Comparison of ENCODE assay signal across 19 mouse cellular contexts in genomic region chr8:106865354-106865753, GRCm38 (mm10). TPM values are rescaled to one million over a fixed set of nuclear protein-coding genes. Genes with fewer than 3 reads are reported as not detected.
DNase-seq lines count a peak whose midpoint lies in the region; ATAC-seq and TF ChIP-seq lines count a peak whose summit lies in the region.
"Had no signal": no experiment of that assay in that cellular context is flagged by ENCODE, and none has a peak within 500 bp of the region (broad histone marks: within the 10 kb centered on the region; RNA-seq: fewer than 3 reads in every experiment).

No protein-coding gene starts in this region.

- TF ChIP-seq CTCF in midbrain, postnatal 0 days (IDR thresholded peaks at IDR 0.05) = no peak

- H3K4me1 ChIP-seq in midbrain, postnatal 0 days (ENCODE audit: insufficient read depth, low read length) = no peaks in the 10 kb centered on the region
- 0 out of 2 replicates have a peak, but pooled peaks cover 4% of the 10 kb centered on the region for H3K4me1 ChIP-seq in midbrain, embryonic 14.5 days (ENCODE audit: control insufficient read depth, insufficient read depth, low read length)
- peaks cover 11% of the 10 kb centered on the region for H3K4me1 ChIP-seq in limb, embryonic 10.5 days
- H3K4me1 ChIP-seq: stomach, embryonic 15.5 days had no signal

- H3K27ac ChIP-seq in midbrain, postnatal 0 days (ENCODE audit: low read depth, low read length) = no peak overlapping the region
- H3K27ac ChIP-seq in midbrain, embryonic 14.5 days (replicated peaks; ENCODE audit: low read depth, low read length) = no peak overlapping the region
- H3K27ac ChIP-seq in limb, embryonic 10.5 days = no peak overlapping the region
- H3K27ac ChIP-seq: embryonic facial prominence, embryonic 15.5 days; gastrocnemius, adult 2 months; heart, embryonic 13.5 days; limb, embryonic 13.5 days; liver, embryonic 13.5 days; stomach, embryonic 15.5 days had no signal

- WGBS in midbrain, postnatal 0 days = 75% methylated on average over 9 of the region's 9 CpGs
- WGBS in midbrain, embryonic 14.5 days = 77% methylated on average over 9 of the region's 9 CpGs
- 80% methylated on average over 9 of the region's 9 CpGs for WGBS in limb, embryonic 10.5 days

- no peaks in the 10 kb centered on the region for H3K36me3 ChIP-seq in midbrain, postnatal 0 days (ENCODE audit: insufficient read depth, low read length)
- H3K36me3 ChIP-seq in midbrain, embryonic 14.5 days (ENCODE audit: control insufficient read depth, insufficient read depth, low read length) = no peaks in the 10 kb centered on the region
- no peaks in the 10 kb centered on the region for H3K36me3 ChIP-seq in limb, embryonic 10.5 days
- H3K36me3 ChIP-seq: embryonic facial prominence, embryonic 15.5 days; heart, embryonic 13.5 days; limb, embryonic 13.5 days; liver, embryonic 13.5 days; stomach, embryonic 15.5 days had no signal

- H3K4me3 ChIP-seq in midbrain, postnatal 0 days (ENCODE audit: low read depth, low read length) = no peak overlapping the region
- H3K4me3 ChIP-seq in midbrain, embryonic 14.5 days (replicated peaks; ENCODE audit: low read depth, low read length) = no peak overlapping the region
- no peak overlapping the region for H3K4me3 ChIP-seq in limb, embryonic 10.5 days
- H3K4me3 ChIP-seq: embryonic facial prominence, embryonic 15.5 days; gastrocnemius, adult 2 months; heart, embryonic 13.5 days; limb, embryonic 13.5 days; liver, embryonic 13.5 days; stomach, embryonic 15.5 days had no signal

- H3K4me2 ChIP-seq in midbrain, postnatal 0 days (ENCODE audit: low read depth, low read length, poor library complexity, severe bottlenecking) = no peak overlapping the region
- no peak overlapping the region for H3K4me2 ChIP-seq in midbrain, embryonic 14.5 days (ENCODE audit: low read length)
- H3K4me2 ChIP-seq: embryonic facial prominence, embryonic 15.5 days; heart, embryonic 13.5 days; limb, embryonic 13.5 days; liver, embryonic 13.5 days; lung, embryonic 14.5 days; stomach, embryonic 15.5 days had no signal

- peak; percentile 36; the same call in 1 of the 2 replicates for ATAC-seq in frontal cortex, adult (ENCODE audit: low TSS enrichment)
- ATAC-seq in midbrain, postnatal 0 days (ENCODE audit: low FRiP score) = no peak
- no peak for ATAC-seq in midbrain, embryonic 14.5 days (ENCODE audit: low FRiP score, low TSS enrichment)

- DNase-seq in frontal cortex, postnatal 10 days (ENCODE audit: low spot score in 2 of 2) = no peak
- peak; percentile 19 for DNase-seq in midbrain, postnatal 0 days (ENCODE audit: low spot score)
- no peak for DNase-seq in midbrain, embryonic 14.5 days
- peak; percentile 50 for DNase-seq in cerebellum, postnatal 14 days
- no peak for DNase-seq in limb, embryonic 10.5 days (ENCODE audit: low spot score)
- no peak for DNase-seq in thymus, postnatal 36 days
- DNase-seq: gastrocnemius, adult 2 months; heart, adult 18-20 months; kidney, adult 8-10 months; kidney, postnatal 14 days; liver, embryonic 13.5 days; lung, embryonic 14.5 days; lung, postnatal 36 days; thymus, adult 2 months had no signal

- peaks cover 5% of the 10 kb centered on the region; the same call in 1 of the 2 replicates for H3K27me3 ChIP-seq in midbrain, postnatal 0 days (ENCODE audit: insufficient read depth, low read length)
- peaks cover 21% of the 10 kb centered on the region; the same call in 1 of the 2 replicates for H3K27me3 ChIP-seq in midbrain, embryonic 14.5 days (ENCODE audit: control insufficient read depth, insufficient read depth, low read length)
- peaks cover 33% of the 10 kb centered on the region for H3K27me3 ChIP-seq in limb, embryonic 10.5 days (ENCODE audit: low read depth, poor library complexity, severe bottlenecking)

- H3K9me3 ChIP-seq in midbrain, postnatal 0 days (ENCODE audit: low read length) = no peaks in the 10 kb centered on the region
- H3K9me3 ChIP-seq in midbrain, embryonic 14.5 days (ENCODE audit: control insufficient read depth, low read length) = no peaks in the 10 kb centered on the region
- H3K9me3 ChIP-seq in limb, embryonic 10.5 days (replicated peaks) = no peaks in the 10 kb centered on the region
- H3K9me3 ChIP-seq: embryonic facial prominence, embryonic 15.5 days; heart, embryonic 13.5 days; limb, embryonic 13.5 days; liver, embryonic 13.5 days; stomach, embryonic 15.5 days had no signal

- H3K9ac ChIP-seq in midbrain, postnatal 0 days (replicated peaks; ENCODE audit: low read length, poor library complexity, severe bottlenecking) = no peak overlapping the region
- no peak overlapping the region for H3K9ac ChIP-seq in midbrain, embryonic 14.5 days (replicated peaks; ENCODE audit: low read length)
- H3K9ac ChIP-seq: embryonic facial prominence, embryonic 15.5 days; heart, embryonic 13.5 days; limb, embryonic 13.5 days; liver, embryonic 13.5 days; lung, embryonic 14.5 days; stomach, embryonic 15.5 days had no signal

RNA-seq across cellular contexts. Expression of gene Has3, which starts 4.7 kb away (rescaled TPM):
- 16.6 and 20.2 TPM in 2 replicates for total RNA-seq in midbrain, postnatal 0 days (2014; rRNA removed)
- 0.42 and 0.89 TPM in 2 replicates for polyA plus RNA-seq in midbrain, postnatal 0 days (2015; fragmentation: Nextera tagmentation; extraction: Ambion mirVana)
- polyA plus RNA-seq in midbrain, embryonic 14.5 days (2014; fragmentation: Nextera tagmentation; extraction: Ambion mirVana) = 0.70 and 1.8 TPM in 2 replicates
- 0.06 and 0.13 TPM in 2 replicates for polyA plus RNA-seq in limb, embryonic 10.5 days (2016; fragmentation: Nextera tagmentation; extraction: Ambion mirVana)

RNA-seq across cellular contexts. Expression of gene Utp4, which starts 28.1 kb away (rescaled TPM):
- 23.5 and 23.7 TPM in 2 replicates for total RNA-seq in midbrain, postnatal 0 days (2014; rRNA removed)
- polyA plus RNA-seq in midbrain, postnatal 0 days (2015; fragmentation: Nextera tagmentation; extraction: Ambion mirVana) = 27.4 and 28.0 TPM in 2 replicates
- polyA plus RNA-seq in midbrain, embryonic 14.5 days (2014; fragmentation: Nextera tagmentation; extraction: Ambion mirVana) = 39.8 and 44.8 TPM in 2 replicates
- polyA plus RNA-seq in limb, embryonic 10.5 days (2016; fragmentation: Nextera tagmentation; extraction: Ambion mirVana) = 84.7 and 107 TPM in 2 replicates

Comparison
In these comparisons a context has a peak if more than half of its experiments do, and no peak if none do; other contexts are left out.
1. DNase-seq: peak in midbrain, postnatal 0 days (single experiment) and cerebellum, postnatal 14 days (2 of 2); none in frontal cortex, postnatal 10 days (0 of 2), midbrain, embryonic 14.5 days (single experiment), limb, embryonic 10.5 days (single experiment) and thymus, postnatal 36 days (0 of 2).